Mouse (Mus musculus): Measurements from ENCODE around the gene Wscd1. TPM values are rescaled to one million over a fixed set of nuclear protein-coding genes. Genes with fewer than 3 reads are reported as not detected.

The Wscd1 gene
- polyA plus RNA-seq, 2 experiments: 2.5 to 2.6 TPM

GRCm38 (mm10) chr11:71760991-71761390, 11.3 kb downstream of the Wscd1 start:
- TF ChIP-seq POLR2A (IDR thresholded peaks at IDR 0.05; ENCODE audit: borderline replicate concordance, extremely low read depth, insufficient read depth, insufficient read length): no peak
- Histone ChIP-seq H3K4me2 (replicated peaks; ENCODE audit: low read depth, low read length, severe bottlenecking) (no peak overlapping the region), H3K27me3 (ENCODE audit: control insufficient read depth, insufficient read depth, low read length) (no peaks in the 10 kb centered on the region), H3K9ac (ENCODE audit: low read depth, low read length, severe bottlenecking) (no peak overlapping the region), H3K27ac (replicated peaks; ENCODE audit: low read depth, low read length) (no peak overlapping the region), H3K4me3 (replicated peaks; ENCODE audit: low read length) (no peak overlapping the region), H3K4me1 (ENCODE audit: control insufficient read depth, insufficient read depth, low read length) (no peaks in the 10 kb centered on the region), H3K9me3 (ENCODE audit: control insufficient read depth, low read length) (no peaks in the 10 kb centered on the region), H3K36me3 (ENCODE audit: control insufficient read depth, insufficient read depth, low read length) (no peaks in the 10 kb centered on the region)
- 82% methylated on average over 9 of the region's 9 CpGs for WGBS
- no peak for ATAC-seq (ENCODE audit: low FRiP score, low read depth)
- no peak for DNase-seq (ENCODE audit: low spot score)

- WGBS: 34% methylated on average over 5 of the region's 5 CpGs
- no peak for TF ChIP-seq POLR2A (IDR thresholded peaks at IDR 0.05; ENCODE audit: borderline replicate concordance, extremely low read depth, insufficient read depth, insufficient read length)
- Histone ChIP-seq H3K9me3 (ENCODE audit: control insufficient read depth, low read length) (no peaks in the 10 kb centered on the region), H3K36me3 (ENCODE audit: control insufficient read depth, insufficient read depth, low read length) (no peaks in the 10 kb centered on the region), H3K4me2 (replicated peaks; ENCODE audit: low read depth, low read length, severe bottlenecking) (no peak overlapping the region), H3K27ac (replicated peaks; ENCODE audit: low read depth, low read length) (no peak overlapping the region), H3K4me1 (ENCODE audit: control insufficient read depth, insufficient read depth, low read length) (no peaks in the 10 kb centered on the region), H3K9ac (ENCODE audit: low read depth, low read length, severe bottlenecking) (no peak overlapping the region), H3K4me3 (replicated peaks; ENCODE audit: low read length) (no peak overlapping the region), H3K27me3 (ENCODE audit: control insufficient read depth, insufficient read depth, low read length) (no peaks in the 10 kb centered on the region)
- DNase-seq (ENCODE audit: low spot score) (peak; percentile 34), ATAC-seq (ENCODE audit: low FRiP score, low read depth) (peak; percentile 58; the same call in 1 of the 2 replicates)
These were observed 13.4 kb downstream of the Wscd1 start for GRCm38 (mm10) chr11:71763154-71763553.

GRCm38 (mm10) chr11:71763651-71764275, 14.0 kb downstream of the Wscd1 start:
- DNase-seq (ENCODE audit: low spot score) (no peak), ATAC-seq (ENCODE audit: low FRiP score, low read depth) (no peak)

GRCm38 (mm10) chr11:71764743-71765142, 15.0 kb downstream of the Wscd1 start:
- ATAC-seq (ENCODE audit: low FRiP score, low read depth) (no peak), DNase-seq (ENCODE audit: low spot score) (no peak)
- no peak overlapping the region for H3K27ac ChIP-seq (replicated peaks; ENCODE audit: low read depth, low read length)
- H3K4me3 ChIP-seq (replicated peaks; ENCODE audit: low read length): no peak overlapping the region
- H3K27me3 ChIP-seq (ENCODE audit: control insufficient read depth, insufficient read depth, low read length): no peaks in the 10 kb centered on the region
- no peaks in the 10 kb centered on the region for H3K9me3 ChIP-seq (ENCODE audit: control insufficient read depth, low read length)
- no peaks in the 10 kb centered on the region for H3K4me1 ChIP-seq (ENCODE audit: control insufficient read depth, insufficient read depth, low read length)
- TF ChIP-seq POLR2A (IDR thresholded peaks at IDR 0.05; ENCODE audit: borderline replicate concordance, extremely low read depth, insufficient read depth, insufficient read length): no peak
- H3K4me2 ChIP-seq (replicated peaks; ENCODE audit: low read depth, low read length, severe bottlenecking): no peak overlapping the region
- no peaks in the 10 kb centered on the region for H3K36me3 ChIP-seq (ENCODE audit: control insufficient read depth, insufficient read depth, low read length)
- no peak overlapping the region for H3K9ac ChIP-seq (ENCODE audit: low read depth, low read length, severe bottlenecking)
- 53% methylated on average over 2 of the region's 2 CpGs for WGBS

More at GRCm38 (mm10) chr11:71763651-71764275, 14.0 kb downstream of the Wscd1 start:
- Histone ChIP-seq H3K4me1 (ENCODE audit: control insufficient read depth, insufficient read depth, low read length) (no peaks in the 10 kb centered on the region), H3K36me3 (ENCODE audit: control insufficient read depth, insufficient read depth, low read length) (no peaks in the 10 kb centered on the region), H3K9me3 (ENCODE audit: control insufficient read depth, low read length) (no peaks in the 10 kb centered on the region), H3K27me3 (ENCODE audit: control insufficient read depth, insufficient read depth, low read length) (no peaks in the 10 kb centered on the region), H3K4me2 (replicated peaks; ENCODE audit: low read depth, low read length, severe bottlenecking) (no peak overlapping the region), H3K9ac (ENCODE audit: low read depth, low read length, severe bottlenecking) (no peak overlapping the region), H3K4me3 (replicated peaks; ENCODE audit: low read length) (no peak overlapping the region), H3K27ac (replicated peaks; ENCODE audit: low read depth, low read length) (no peak overlapping the region)
- 45% methylated on average over 5 of the region's 5 CpGs for WGBS
- TF ChIP-seq POLR2A (IDR thresholded peaks at IDR 0.05; ENCODE audit: borderline replicate concordance, extremely low read depth, insufficient read depth, insufficient read length): no peak

- no peaks in the 10 kb centered on the region for H3K36me3 ChIP-seq (ENCODE audit: control insufficient read depth, insufficient read depth, low read length)
- no peak for TF ChIP-seq POLR2A (IDR thresholded peaks at IDR 0.05; ENCODE audit: borderline replicate concordance, extremely low read depth, insufficient read depth, insufficient read length)
- ATAC-seq (ENCODE audit: low FRiP score, low read depth): no peak
- H3K27ac ChIP-seq (replicated peaks; ENCODE audit: low read depth, low read length): no peak overlapping the region
- no peak overlapping the region for H3K4me2 ChIP-seq (replicated peaks; ENCODE audit: low read depth, low read length, severe bottlenecking)
- WGBS: 50% methylated on average over 6 of the region's 6 CpGs
- H3K4me1 ChIP-seq (ENCODE audit: control insufficient read depth, insufficient read depth, low read length): no peaks in the 10 kb centered on the region
- no peaks in the 10 kb centered on the region for H3K9me3 ChIP-seq (ENCODE audit: control insufficient read depth, low read length)
- no peak for DNase-seq (ENCODE audit: low spot score)
- H3K27me3 ChIP-seq (ENCODE audit: control insufficient read depth, insufficient read depth, low read length): no peaks in the 10 kb centered on the region
- H3K9ac ChIP-seq (ENCODE audit: low read depth, low read length, severe bottlenecking): no peak overlapping the region
- no peak overlapping the region for H3K4me3 ChIP-seq (replicated peaks; ENCODE audit: low read length)
These were observed 15.6 kb downstream of the Wscd1 start for GRCm38 (mm10) chr11:71765335-71765734.
